Mouse (Mus musculus): ENCODE measurements around the gene Ift122.
A peak's percentile ranks its signal among the peaks of the same experiment; 100 is the strongest.

Gene Ift122

GRCm38 (mm10) chr6:115863340-115863841 lies 10.1 kb downstream of the Ift122 start:
- no peak for TF ChIP-seq GATA4 (IDR thresholded peaks at IDR 0.05; ENCODE audit: insufficient replicate concordance, low read length)

GRCm38 (mm10) chr6:115865246-115865645 lies 12.0 kb downstream of the Ift122 start:
- TF ChIP-seq GATA4 (IDR thresholded peaks at IDR 0.05; ENCODE audit: insufficient replicate concordance, low read length): no peak

GRCm38 (mm10) chr6:115877239-115877638 lies 24.0 kb downstream of the Ift122 start:
- no peak for TF ChIP-seq GATA4 (IDR thresholded peaks at IDR 0.05; ENCODE audit: insufficient replicate concordance, low read length)

DNA sequence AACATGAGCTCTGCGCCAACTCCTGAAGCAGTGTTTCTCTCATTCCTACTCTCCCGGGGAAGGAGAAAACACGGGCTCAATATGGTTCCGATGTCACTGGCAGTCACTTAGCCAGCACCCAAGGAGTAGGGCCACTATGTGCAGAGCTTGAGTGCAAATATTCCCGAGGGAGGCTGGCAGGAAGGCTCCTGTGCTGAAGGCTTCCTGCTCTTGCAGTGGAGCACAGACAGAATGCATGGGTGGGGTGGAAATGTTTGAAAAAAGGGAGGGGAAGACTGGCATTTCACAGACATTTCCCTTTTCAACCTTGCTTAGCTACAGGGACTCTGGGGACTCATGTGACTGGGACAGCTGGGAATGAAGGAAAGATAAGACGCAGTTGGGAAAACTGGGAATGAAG lies 25.4 kb downstream of the Ift122 start:
- no peak for TF ChIP-seq GATA4 (IDR thresholded peaks at IDR 0.05; ENCODE audit: insufficient replicate concordance, low read length)

- TF ChIP-seq GATA4 (IDR thresholded peaks at IDR 0.05; ENCODE audit: insufficient replicate concordance, low read length): no peak
Observed at GRCm38 (mm10) chr6:115879736-115880135, 26.5 kb downstream of the Ift122 start.

DNA sequence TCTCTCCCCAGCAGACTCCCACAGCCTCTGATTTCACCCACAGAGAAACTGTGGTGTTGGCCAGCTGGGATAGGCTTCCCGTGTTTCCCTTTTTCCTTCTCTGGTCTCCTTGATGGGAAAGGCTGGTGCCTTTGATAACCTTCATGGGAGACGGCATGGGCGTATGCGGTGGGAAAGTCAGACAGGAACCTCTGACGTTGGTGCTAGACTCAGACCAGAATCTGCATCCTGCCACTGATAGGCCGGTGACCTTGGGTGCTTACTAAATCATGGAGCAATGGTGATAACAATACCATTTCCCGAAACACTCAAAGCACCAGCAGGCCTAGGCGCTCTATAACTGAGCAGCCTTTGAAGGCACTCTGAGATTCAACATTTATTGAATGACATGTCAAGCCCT lies 27.5 kb downstream of the Ift122 start:
- TF ChIP-seq GATA4 (IDR thresholded peaks at IDR 0.05; ENCODE audit: insufficient replicate concordance, low read length): peak; percentile 97

DNA sequence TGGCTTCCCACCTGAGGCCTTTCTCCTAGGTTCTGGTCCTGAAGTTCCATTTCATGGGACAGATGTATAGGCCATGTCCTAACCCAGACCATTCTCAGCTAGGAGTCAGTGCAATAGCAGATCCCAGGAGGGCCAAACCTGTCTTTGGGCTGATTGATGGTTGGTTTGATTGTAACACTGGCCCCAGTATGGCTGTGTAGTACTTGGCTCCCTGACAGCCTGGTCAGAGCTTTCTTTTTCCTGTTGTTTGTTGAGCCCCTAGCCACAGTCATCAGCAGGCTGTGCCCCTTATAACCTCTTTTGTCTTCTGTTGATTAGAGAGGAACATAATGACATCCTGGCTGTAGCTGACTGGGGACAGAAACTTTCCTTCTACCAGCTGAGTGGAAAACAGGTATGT lies 30.7 kb downstream of the Ift122 start:
- peak; percentile 82; the same call in 1 of the 2 replicates for TF ChIP-seq GATA4 (IDR thresholded peaks at IDR 0.05; ENCODE audit: insufficient replicate concordance, low read length)

- TF ChIP-seq GATA4 (IDR thresholded peaks at IDR 0.05; ENCODE audit: insufficient replicate concordance, low read length): no peak
Observed at GRCm38 (mm10) chr6:115886894-115887293, 33.6 kb downstream of the Ift122 start.

DNA sequence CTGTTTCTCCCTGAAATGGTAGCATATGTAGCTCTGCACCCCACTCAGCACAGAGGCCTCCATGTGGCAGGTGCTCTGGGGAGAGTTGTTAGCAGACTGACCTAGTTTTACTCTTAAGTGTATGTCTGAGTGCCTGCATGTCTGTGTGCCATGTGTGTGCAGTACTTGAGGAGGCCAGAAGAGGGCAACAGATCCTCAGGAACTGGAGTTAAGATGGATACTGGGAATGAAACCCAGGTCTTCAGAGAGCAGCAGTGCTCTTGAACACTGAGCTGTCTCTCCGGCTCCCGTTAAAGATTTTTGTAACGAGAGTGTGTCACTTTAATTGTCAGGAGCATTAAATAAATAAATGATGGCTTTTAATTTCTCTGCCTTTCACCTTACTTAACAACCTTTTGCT lies 35.0 kb downstream of the Ift122 start:
- TF ChIP-seq GATA4 (IDR thresholded peaks at IDR 0.05; ENCODE audit: insufficient replicate concordance, low read length): no peak

DNA sequence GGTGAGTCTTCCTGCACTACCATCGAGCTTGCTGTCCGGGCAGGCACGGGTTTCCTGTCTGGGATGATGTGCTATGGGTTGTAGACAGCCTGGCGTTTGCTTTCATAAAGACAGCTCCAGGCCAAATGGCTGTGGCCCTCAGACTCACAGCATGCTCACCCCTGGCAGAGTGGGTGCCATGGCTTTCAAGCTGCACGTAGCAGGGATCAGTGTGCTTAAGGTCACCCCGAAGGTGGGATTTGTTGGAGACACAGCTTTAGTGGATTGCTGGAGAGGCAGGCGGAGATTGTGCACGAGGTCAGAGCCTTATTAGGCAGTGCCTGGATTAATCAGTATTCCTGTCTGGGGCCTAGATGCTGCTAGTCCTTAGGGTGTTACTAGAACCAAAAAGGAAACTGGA lies 37.3 kb downstream of the Ift122 start:
- no peak for TF ChIP-seq GATA4 (IDR thresholded peaks at IDR 0.05; ENCODE audit: insufficient replicate concordance, low read length)

DNA sequence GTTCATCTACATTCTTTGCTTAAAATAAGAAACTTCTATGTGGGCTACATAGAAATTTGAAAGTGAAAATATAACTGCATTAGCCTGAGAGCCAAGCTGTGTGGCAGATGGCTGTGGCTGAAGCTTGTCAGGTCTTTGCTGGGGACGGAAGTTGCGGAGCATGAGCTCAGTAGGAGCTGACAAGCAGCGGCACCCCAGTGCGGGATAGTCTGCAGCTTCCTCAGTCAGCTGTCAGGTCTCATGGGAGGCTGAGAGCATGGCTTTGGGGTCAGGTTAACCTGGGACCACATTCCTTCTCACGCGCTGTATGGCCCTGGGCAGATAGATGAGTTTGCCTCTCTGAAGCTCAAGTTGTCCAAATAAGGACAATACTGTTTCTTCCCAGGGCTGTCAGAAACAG lies 37.8 kb downstream of the Ift122 start:
- TF ChIP-seq GATA4 (IDR thresholded peaks at IDR 0.05; ENCODE audit: insufficient replicate concordance, low read length): no peak

GRCm38 (mm10) chr6:115891497-115892061 lies 38.3 kb downstream of the Ift122 start:
- no peak for TF ChIP-seq GATA4 (IDR thresholded peaks at IDR 0.05; ENCODE audit: insufficient replicate concordance, low read length)

GRCm38 (mm10) chr6:115892363-115892762 lies 39.1 kb downstream of the Ift122 start:
- TF ChIP-seq GATA4 (IDR thresholded peaks at IDR 0.05; ENCODE audit: insufficient replicate concordance, low read length): no peak

- no peak for TF ChIP-seq GATA4 (IDR thresholded peaks at IDR 0.05; ENCODE audit: insufficient replicate concordance, low read length)
Observed at GRCm38 (mm10) chr6:115896346-115896745, 43.1 kb downstream of the Ift122 start.

- TF ChIP-seq GATA4 (IDR thresholded peaks at IDR 0.05; ENCODE audit: insufficient replicate concordance, low read length): no peak
Observed at GRCm38 (mm10) chr6:115897117-115897516, 43.8 kb downstream of the Ift122 start.

- no peak for TF ChIP-seq GATA4 (IDR thresholded peaks at IDR 0.05; ENCODE audit: insufficient replicate concordance, low read length)
Observed at GRCm38 (mm10) chr6:115897926-115898520, 44.8 kb downstream of the Ift122 start.

DNA sequence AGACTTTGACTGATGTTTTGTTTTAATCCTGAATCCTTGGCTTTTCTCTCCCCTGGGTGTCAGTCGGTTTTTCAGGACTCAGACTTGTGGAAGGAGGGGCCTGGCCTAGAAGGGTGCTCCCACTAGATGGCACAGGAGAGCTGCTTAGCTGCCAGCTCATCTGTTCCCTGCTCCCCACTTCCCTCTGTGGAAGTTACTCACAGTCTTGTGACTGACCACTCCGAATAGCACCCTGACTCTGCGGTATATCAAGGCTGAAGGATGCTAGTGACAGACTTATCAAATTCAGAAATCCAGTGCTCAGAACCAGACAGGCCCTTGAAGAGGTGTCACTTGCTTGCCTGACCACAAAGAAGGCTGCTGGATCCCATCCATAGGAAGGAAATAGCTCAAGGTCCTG lies 47.8 kb downstream of the Ift122 start:
- 0 out of 2 replicates have a peak, but pooled peaks have one; percentile 36 for TF ChIP-seq GATA4 (IDR thresholded peaks at IDR 0.05; ENCODE audit: insufficient replicate concordance, low read length)
